Comparison of ENCODE assay signal across 8 mouse cellular contexts in genomic region chr11:116530187-116531147, GRCm38 (mm10). TPM values are rescaled to one million over a fixed set of nuclear protein-coding genes. Genes with fewer than 3 reads are reported as not detected.
DNase-seq lines count a peak whose midpoint lies in the region; ATAC-seq lines count a peak whose summit lies in the region.

Gene Sphk1 (plus strand): TSS chr11:116530925.

- 21% methylated on average over 11 of the region's 11 CpGs for WGBS in hindbrain, embryonic 13.5 days
- 43% methylated on average over 11 of the region's 11 CpGs for WGBS in liver, embryonic 15.5 days (ENCODE audit: insufficient replicate concordance)
- 34% methylated on average over 11 of the region's 11 CpGs for WGBS in neural tube, embryonic 15.5 days

- peak within 1 kb of the TSS; percentile 65 for H3K9ac ChIP-seq in hindbrain, embryonic 13.5 days
- peak within 1 kb of the TSS; percentile 95 for H3K9ac ChIP-seq in liver, embryonic 15.5 days
- peak within 1 kb of the TSS; percentile 24; the same call in 1 of the 2 replicates for H3K9ac ChIP-seq in neural tube, embryonic 15.5 days (replicated peaks)

- peak within 1 kb of the TSS; percentile 73 for H3K4me2 ChIP-seq in hindbrain, embryonic 13.5 days
- peak within 1 kb of the TSS; percentile 99 for H3K4me2 ChIP-seq in liver, embryonic 15.5 days
- H3K4me2 ChIP-seq in neural tube, embryonic 15.5 days: peak within 1 kb of the TSS; percentile 95

- peaks cover 77% of the 10 kb centered on the region for H3K27me3 ChIP-seq in hindbrain, embryonic 13.5 days
- H3K27me3 ChIP-seq in liver, embryonic 15.5 days: peaks cover 74% of the 10 kb centered on the region
- peaks cover 56% of the 10 kb centered on the region for H3K27me3 ChIP-seq in neural tube, embryonic 15.5 days (replicated peaks)

- no peak within 1 kb of the TSS for H3K27ac ChIP-seq in brown adipose tissue, adult 24 weeks (replicated peaks; ENCODE audit: low read depth, low read length)
- H3K27ac ChIP-seq in hindbrain, embryonic 13.5 days: peak within 1 kb of the TSS; percentile 8; the same call in 1 of the 2 replicates
- H3K27ac ChIP-seq in liver, embryonic 15.5 days (replicated peaks): peak within 1 kb of the TSS; percentile 99
- H3K27ac ChIP-seq in neural tube, embryonic 15.5 days (replicated peaks): no peak within 1 kb of the TSS

- no peaks in the 10 kb centered on the region for H3K36me3 ChIP-seq in hindbrain, embryonic 13.5 days
- peaks cover 9% of the 10 kb centered on the region for H3K36me3 ChIP-seq in liver, embryonic 15.5 days (replicated peaks)
- no peaks in the 10 kb centered on the region for H3K36me3 ChIP-seq in neural tube, embryonic 15.5 days

- peak within 1 kb of the TSS; percentile 64 for H3K4me3 ChIP-seq in brown adipose tissue, adult 24 weeks (ENCODE audit: insufficient read depth, low read depth, low read length)
- peak within 1 kb of the TSS; percentile 44 for H3K4me3 ChIP-seq in hindbrain, embryonic 13.5 days
- H3K4me3 ChIP-seq in liver, embryonic 15.5 days (replicated peaks): peak within 1 kb of the TSS; percentile 76
- H3K4me3 ChIP-seq in neural tube, embryonic 15.5 days (replicated peaks): peak within 1 kb of the TSS; percentile 45

- 0 out of 2 replicates have a peak, but pooled peaks cover 3% of the 10 kb centered on the region for H3K4me1 ChIP-seq in brown adipose tissue, adult 24 weeks (ENCODE audit: control insufficient read depth, insufficient read depth, insufficient read length, low read length)
- peaks cover 47% of the 10 kb centered on the region for H3K4me1 ChIP-seq in hindbrain, embryonic 13.5 days (replicated peaks)
- H3K4me1 ChIP-seq in liver, embryonic 15.5 days (replicated peaks): peaks cover 58% of the 10 kb centered on the region
- peaks cover 41% of the 10 kb centered on the region for H3K4me1 ChIP-seq in neural tube, embryonic 15.5 days

- ATAC-seq in cerebellum, adult (ENCODE audit: insufficient number of reproducible peaks, low FRiP score, low TSS enrichment): no peak
- ATAC-seq in hindbrain, embryonic 13.5 days (ENCODE audit: low FRiP score): no peak
- no peak for ATAC-seq in liver, embryonic 15.5 days (ENCODE audit: insufficient read depth)
- ATAC-seq in neural tube, embryonic 15.5 days (ENCODE audit: low FRiP score): no peak

- peak; percentile 59 to 62 for DNase-seq in cerebellum, postnatal 10 days
- DNase-seq in adipocyte (ENCODE audit: low spot score): no peak
- DNase-seq in right cerebral cortex, postnatal 4 days: no peak

- no peaks in the 10 kb centered on the region for H3K9me3 ChIP-seq in hindbrain, embryonic 13.5 days
- no peaks in the 10 kb centered on the region for H3K9me3 ChIP-seq in liver, embryonic 15.5 days (replicated peaks)
- no peaks in the 10 kb centered on the region for H3K9me3 ChIP-seq in neural tube, embryonic 15.5 days (replicated peaks)

RNA-seq across cellular contexts. Expression of gene Sphk1, which starts in this region (rescaled TPM):
- polyA plus RNA-seq in brown adipose tissue, adult 24 weeks (2012; ENCODE audit: insufficient read depth, insufficient read length, missing spikeins): not detected in 2 replicates
- 3.1 and 3.3 TPM in 2 replicates for polyA plus RNA-seq in hindbrain, embryonic 13.5 days (2015; fragmentation: Nextera tagmentation; extraction: Ambion mirVana)
- 28.8 and 32.7 TPM in 2 replicates for polyA plus RNA-seq in liver, embryonic 15.5 days (2015; fragmentation: Nextera tagmentation; extraction: Ambion mirVana)
- 2.8 and 4.5 TPM in 2 replicates for polyA plus RNA-seq in neural tube, embryonic 15.5 days (2015; fragmentation: Nextera tagmentation; extraction: Ambion mirVana)

Comparison
In these comparisons a context has a peak if more than half of its experiments do, and no peak if none do; other contexts are left out.
1. DNase-seq: peak in cerebellum, postnatal 10 days (2 of 2); none in adipocyte (single experiment) and right cerebral cortex, postnatal 4 days (single experiment).
2. H3K27ac ChIP-seq: peak in hindbrain, embryonic 13.5 days (single experiment) and liver, embryonic 15.5 days (single experiment); none in brown adipose tissue, adult 24 weeks (single experiment) and neural tube, embryonic 15.5 days (single experiment).
3. H3K9ac ChIP-seq: peak in every context shown above with its lines; median percentile 95 in liver, embryonic 15.5 days; 65 in hindbrain, embryonic 13.5 days; 24 in neural tube, embryonic 15.5 days.
4. Peak in every context shown above with its lines, with median percentiles within 50 percentile points of each other: H3K4me3 ChIP-seq and H3K4me2 ChIP-seq.